Mouse (Mus musculus): ENCODE measurements at regions not wholly inside any gene's neighbourhood (a gene's known extent, or its start where the extent isn't known, plus 50 kb on each side); places are given as distances from the start of the nearest gene placed in this dataset.

- ATAC-seq (no peak), DNase-seq (ENCODE audit: low spot score) (no peak)
- no peak overlapping the region for H3K9ac ChIP-seq (replicated peaks; ENCODE audit: low read depth)
- TF ChIP-seq EP300 (IDR thresholded peaks at IDR 0.05) (no peak), CTCF (IDR thresholded peaks at IDR 0.05) (no peak)
- H3K4me1 ChIP-seq (ENCODE audit: insufficient read depth, low read depth, low read length), result no peaks in the 10 kb centered on the region
- no peak overlapping the region for H3K4me3 ChIP-seq (ENCODE audit: low read depth, low read length)
- H3K36me3 ChIP-seq (ENCODE audit: insufficient read depth, low read length), result no peaks in the 10 kb centered on the region
- H3K4me2 ChIP-seq (replicated peaks; ENCODE audit: low read depth, low read length), result no peak overlapping the region
- H3K27ac ChIP-seq (ENCODE audit: low read length), result no peak overlapping the region
- no peaks in the 10 kb centered on the region for H3K9me3 ChIP-seq (ENCODE audit: low read length)
- H3K27me3 ChIP-seq (replicated peaks; ENCODE audit: insufficient read depth, low read length), result no peaks in the 10 kb centered on the region
- WGBS, result 55% methylated on average over 2 of the region's 2 CpGs
Observed at GRCm38 (mm10) chr8:87417466-87417865, 54.9 kb downstream of the Cbln1 start.

- TF ChIP-seq EP300 (IDR thresholded peaks at IDR 0.05) (no peak), CTCF (IDR thresholded peaks at IDR 0.05) (no peak)
- no peak for ATAC-seq
- WGBS, result 65% methylated on average over 3 of the region's 3 CpGs
Observed at GRCm38 (mm10) chr8:87415051-87415630, 57.3 kb downstream of the Cbln1 start.

GRCm38 (mm10) chr8:87389016-87389415 is 83.4 kb downstream of the Cbln1 start:
- WGBS, result 60% methylated on average over 2 of the region's 2 CpGs

More at GRCm38 (mm10) chr8:87415051-87415630, 57.3 kb downstream of the Cbln1 start:
- no peaks in the 10 kb centered on the region for H3K27me3 ChIP-seq (replicated peaks; ENCODE audit: insufficient read depth, low read length)
- no peak overlapping the region for H3K4me3 ChIP-seq (ENCODE audit: low read depth, low read length)
- no peaks in the 10 kb centered on the region for H3K4me1 ChIP-seq (ENCODE audit: insufficient read depth, low read depth, low read length)
- no peak overlapping the region for H3K9ac ChIP-seq (replicated peaks; ENCODE audit: low read depth)
- no peak overlapping the region for H3K4me2 ChIP-seq (replicated peaks; ENCODE audit: low read depth, low read length)
- no peak for DNase-seq (ENCODE audit: low spot score)
- no peaks in the 10 kb centered on the region for H3K9me3 ChIP-seq (ENCODE audit: low read length)
- H3K36me3 ChIP-seq (ENCODE audit: insufficient read depth, low read length), result no peaks in the 10 kb centered on the region
- no peak overlapping the region for H3K27ac ChIP-seq (ENCODE audit: low read length)

GRCm38 (mm10) chr8:87383527-87384206 is 88.7 kb downstream of the Cbln1 start:
- DNase-seq (ENCODE audit: low spot score) (no peak), ATAC-seq (no peak)
- Histone ChIP-seq H3K27ac (ENCODE audit: low read length) (no peak overlapping the region), H3K36me3 (ENCODE audit: insufficient read depth, low read length) (no peaks in the 10 kb centered on the region), H3K4me1 (ENCODE audit: insufficient read depth, low read depth, low read length) (no peaks in the 10 kb centered on the region), H3K9ac (replicated peaks; ENCODE audit: low read depth) (no peak overlapping the region), H3K9me3 (ENCODE audit: low read length) (no peaks in the 10 kb centered on the region), H3K4me2 (replicated peaks; ENCODE audit: low read depth, low read length) (no peak overlapping the region), H3K4me3 (ENCODE audit: low read depth, low read length) (no peak overlapping the region), H3K27me3 (replicated peaks; ENCODE audit: insufficient read depth, low read length) (no peaks in the 10 kb centered on the region)
- TF ChIP-seq CTCF (IDR thresholded peaks at IDR 0.05) (no peak), EP300 (IDR thresholded peaks at IDR 0.05) (no peak)
- WGBS, result 62% methylated on average over 12 of the region's 12 CpGs

More at GRCm38 (mm10) chr8:87389016-87389415, 83.4 kb downstream of the Cbln1 start:
- no peak for ATAC-seq
- no peak overlapping the region for H3K27ac ChIP-seq (ENCODE audit: low read length)
- H3K4me1 ChIP-seq (ENCODE audit: insufficient read depth, low read depth, low read length), result no peaks in the 10 kb centered on the region
- TF ChIP-seq EP300 (IDR thresholded peaks at IDR 0.05) (no peak), CTCF (IDR thresholded peaks at IDR 0.05) (no peak)
- H3K9me3 ChIP-seq (ENCODE audit: low read length), result no peaks in the 10 kb centered on the region
- no peak overlapping the region for H3K9ac ChIP-seq (replicated peaks; ENCODE audit: low read depth)
- no peak overlapping the region for H3K4me3 ChIP-seq (ENCODE audit: low read depth, low read length)
- no peaks in the 10 kb centered on the region for H3K36me3 ChIP-seq (ENCODE audit: insufficient read depth, low read length)
- DNase-seq (ENCODE audit: low spot score), result no peak
- H3K27me3 ChIP-seq (replicated peaks; ENCODE audit: insufficient read depth, low read length), result no peaks in the 10 kb centered on the region
- no peak overlapping the region for H3K4me2 ChIP-seq (replicated peaks; ENCODE audit: low read depth, low read length)

- H3K9me3 ChIP-seq (ENCODE audit: low read length), result no peaks in the 10 kb centered on the region
- no peak overlapping the region for H3K4me3 ChIP-seq (ENCODE audit: low read depth, low read length)
- H3K27ac ChIP-seq (ENCODE audit: low read length), result no peak overlapping the region
- no peaks in the 10 kb centered on the region for H3K27me3 ChIP-seq (replicated peaks; ENCODE audit: insufficient read depth, low read length)
- no peak for ATAC-seq
- no peaks in the 10 kb centered on the region for H3K36me3 ChIP-seq (ENCODE audit: insufficient read depth, low read length)
- H3K4me2 ChIP-seq (replicated peaks; ENCODE audit: low read depth, low read length), result no peak overlapping the region
- DNase-seq (ENCODE audit: low spot score), result no peak
- 80% methylated on average over 5 of the region's 5 CpGs for WGBS
- TF ChIP-seq CTCF (IDR thresholded peaks at IDR 0.05) (no peak), EP300 (IDR thresholded peaks at IDR 0.05) (no peak)
- no peak overlapping the region for H3K9ac ChIP-seq (replicated peaks; ENCODE audit: low read depth)
- H3K4me1 ChIP-seq (ENCODE audit: insufficient read depth, low read depth, low read length), result no peaks in the 10 kb centered on the region
Observed at GRCm38 (mm10) chr8:87382311-87382710, 90.1 kb downstream of the Cbln1 start.

GRCm38 (mm10) chr8:87380791-87381190 is 91.6 kb downstream of the Cbln1 start:
- Histone ChIP-seq H3K36me3 (ENCODE audit: insufficient read depth, low read length) (no peaks in the 10 kb centered on the region), H3K27me3 (replicated peaks; ENCODE audit: insufficient read depth, low read length) (no peaks in the 10 kb centered on the region), H3K4me1 (ENCODE audit: insufficient read depth, low read depth, low read length) (no peaks in the 10 kb centered on the region), H3K4me3 (ENCODE audit: low read depth, low read length) (no peak overlapping the region), H3K4me2 (replicated peaks; ENCODE audit: low read depth, low read length) (no peak overlapping the region), H3K9ac (replicated peaks; ENCODE audit: low read depth) (no peak overlapping the region), H3K27ac (ENCODE audit: low read length) (no peak overlapping the region), H3K9me3 (ENCODE audit: low read length) (no peaks in the 10 kb centered on the region)
- DNase-seq (ENCODE audit: low spot score) (no peak), ATAC-seq (no peak)
- 42% methylated on average over 3 of the region's 3 CpGs for WGBS
- TF ChIP-seq CTCF (IDR thresholded peaks at IDR 0.05), result no peak
- TF ChIP-seq EP300 (IDR thresholded peaks at IDR 0.05), result no peak

All from lung, postnatal 0 days (tissue).